Mouse (Mus musculus): ENCODE measurements around the gene Slc20a1. TPM values are rescaled to one million over a fixed set of nuclear protein-coding genes. Genes with fewer than 3 reads are reported as not detected.

Slc20a1 gene
- polyA plus RNA-seq, 1 experiment = 159 TPM

DNA sequence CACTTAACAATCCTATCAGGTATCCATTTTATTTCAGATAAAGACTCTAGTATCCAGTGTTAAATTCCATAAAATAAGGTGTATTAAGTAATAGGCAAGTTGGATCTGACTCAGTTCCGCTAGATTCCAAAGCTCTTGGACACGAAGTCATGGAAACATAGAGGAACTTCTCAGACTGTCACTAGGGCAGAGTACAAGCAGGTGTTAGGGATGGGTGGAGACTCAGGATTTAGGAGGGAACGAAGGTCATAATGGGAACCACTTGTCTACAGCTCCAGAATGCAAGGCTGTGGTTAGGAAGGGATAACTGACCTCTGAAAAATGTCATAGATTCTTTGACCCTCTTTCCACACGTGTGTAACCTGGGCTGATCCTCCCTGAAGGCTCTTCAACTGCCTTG lies 25.6 kb downstream of the Slc20a1 start:
- TF ChIP-seq CTCF (IDR thresholded peaks at IDR 0.05; ENCODE audit: borderline replicate concordance, insufficient read depth, low read depth, low read length) = no peak
- TF ChIP-seq POLR2A (IDR thresholded peaks at IDR 0.05; ENCODE audit: borderline replicate concordance, insufficient read depth, low read length) = no peak
- Histone ChIP-seq H3K4me3 (replicated peaks; ENCODE audit: insufficient read depth, low read depth, low read length) (no peak overlapping the region), H3K27me3 (ENCODE audit: control insufficient read depth, insufficient read depth, low read length) (no peaks in the 10 kb centered on the region), H3K4me1 (ENCODE audit: control insufficient read depth, insufficient read depth, low read length) (no peaks in the 10 kb centered on the region), H3K27ac (ENCODE audit: insufficient read depth, low read length) (no peak overlapping the region)
- 81% methylated on average over 4 of the region's 4 CpGs for WGBS
- no peak for DNase-seq

- no peak overlapping the region for H3K4me3 ChIP-seq (replicated peaks; ENCODE audit: insufficient read depth, low read depth, low read length)
- DNase-seq = no peak
- H3K27me3 ChIP-seq (ENCODE audit: control insufficient read depth, insufficient read depth, low read length) = no peaks in the 10 kb centered on the region
- TF ChIP-seq CTCF (IDR thresholded peaks at IDR 0.05; ENCODE audit: borderline replicate concordance, insufficient read depth, low read depth, low read length) (no peak), POLR2A (IDR thresholded peaks at IDR 0.05; ENCODE audit: borderline replicate concordance, insufficient read depth, low read length) (no peak)
- H3K4me1 ChIP-seq (ENCODE audit: control insufficient read depth, insufficient read depth, low read length) = no peaks in the 10 kb centered on the region
- no peak overlapping the region for H3K27ac ChIP-seq (ENCODE audit: insufficient read depth, low read length)
- 62% methylated on average over 17 of the region's 17 CpGs for WGBS
Measured at GRCm38 (mm10) chr2:129225251-129225819, 26.8 kb downstream of the Slc20a1 start.

GRCm38 (mm10) chr2:129226296-129226851 lies 27.8 kb downstream of the Slc20a1 start:
- WGBS = 68% methylated on average over 11 of the region's 11 CpGs
- H3K27ac ChIP-seq (ENCODE audit: insufficient read depth, low read length) = no peak overlapping the region
- no peak overlapping the region for H3K4me3 ChIP-seq (replicated peaks; ENCODE audit: insufficient read depth, low read depth, low read length)
- H3K27me3 ChIP-seq (ENCODE audit: control insufficient read depth, insufficient read depth, low read length) = no peaks in the 10 kb centered on the region
- H3K4me1 ChIP-seq (ENCODE audit: control insufficient read depth, insufficient read depth, low read length) = no peaks in the 10 kb centered on the region
- TF ChIP-seq POLR2A (IDR thresholded peaks at IDR 0.05; ENCODE audit: borderline replicate concordance, insufficient read depth, low read length) (no peak), CTCF (IDR thresholded peaks at IDR 0.05; ENCODE audit: borderline replicate concordance, insufficient read depth, low read depth, low read length) (no peak)
- no peak for DNase-seq

- no peak overlapping the region for H3K27ac ChIP-seq (ENCODE audit: insufficient read depth, low read length)
- TF ChIP-seq CTCF (IDR thresholded peaks at IDR 0.05; ENCODE audit: borderline replicate concordance, insufficient read depth, low read depth, low read length) = no peak
- no peak for TF ChIP-seq POLR2A (IDR thresholded peaks at IDR 0.05; ENCODE audit: borderline replicate concordance, insufficient read depth, low read length)
- no peaks in the 10 kb centered on the region for H3K27me3 ChIP-seq (ENCODE audit: control insufficient read depth, insufficient read depth, low read length)
- H3K4me1 ChIP-seq (ENCODE audit: control insufficient read depth, insufficient read depth, low read length) = 0 out of 2 replicates have a peak, but pooled peaks cover 4% of the 10 kb centered on the region
- no peak overlapping the region for H3K4me3 ChIP-seq (replicated peaks; ENCODE audit: insufficient read depth, low read depth, low read length)
- no peak for DNase-seq
- WGBS = 76% methylated on average over 7 of the region's 7 CpGs
Measured at GRCm38 (mm10) chr2:129227011-129227529, 28.5 kb downstream of the Slc20a1 start.

- no peaks in the 10 kb centered on the region for H3K27me3 ChIP-seq (ENCODE audit: control insufficient read depth, insufficient read depth, low read length)
- no peak for DNase-seq
- H3K4me3 ChIP-seq (replicated peaks; ENCODE audit: insufficient read depth, low read depth, low read length) = no peak overlapping the region
- no peak overlapping the region for H3K27ac ChIP-seq (ENCODE audit: insufficient read depth, low read length)
- 75% methylated on average over 6 of the region's 7 CpGs for WGBS
- no peak for TF ChIP-seq CTCF (IDR thresholded peaks at IDR 0.05; ENCODE audit: borderline replicate concordance, insufficient read depth, low read depth, low read length)
- TF ChIP-seq POLR2A (IDR thresholded peaks at IDR 0.05; ENCODE audit: borderline replicate concordance, insufficient read depth, low read length) = no peak
- H3K4me1 ChIP-seq (ENCODE audit: control insufficient read depth, insufficient read depth, low read length) = peaks cover 8% of the 10 kb centered on the region; the same call in 1 of the 2 replicates
Measured at GRCm38 (mm10) chr2:129227709-129228108, 29.1 kb downstream of the Slc20a1 start.

DNA sequence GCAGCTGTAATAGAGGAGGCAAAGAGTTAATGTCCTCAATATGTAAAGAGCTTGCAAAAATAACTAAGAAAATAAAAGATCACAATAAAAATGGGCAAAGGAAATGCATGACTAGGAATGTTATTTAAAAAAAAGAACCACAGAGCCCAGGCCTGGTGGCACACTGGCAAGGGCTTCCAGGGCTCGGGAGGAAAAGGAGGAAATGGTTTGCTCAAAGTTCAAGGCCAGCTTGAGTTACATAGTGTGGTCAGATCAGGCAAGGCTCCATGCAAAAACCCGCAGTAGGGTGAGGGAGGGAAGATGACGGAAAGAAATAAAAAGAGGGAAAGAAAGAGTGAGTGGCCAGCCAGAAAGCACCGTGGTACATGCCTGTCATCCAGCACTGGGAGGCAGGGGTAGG lies 30.0 kb downstream of the Slc20a1 start:
- 87% methylated on average over 4 of the region's 4 CpGs for WGBS
- DNase-seq = no peak
- H3K27ac ChIP-seq (ENCODE audit: insufficient read depth, low read length) = no peak overlapping the region
- H3K4me1 ChIP-seq (ENCODE audit: control insufficient read depth, insufficient read depth, low read length) = peaks cover 10% of the 10 kb centered on the region; the same call in 1 of the 2 replicates
- no peak for TF ChIP-seq CTCF (IDR thresholded peaks at IDR 0.05; ENCODE audit: borderline replicate concordance, insufficient read depth, low read depth, low read length)
- TF ChIP-seq POLR2A (IDR thresholded peaks at IDR 0.05; ENCODE audit: borderline replicate concordance, insufficient read depth, low read length) = no peak
- no peak overlapping the region for H3K4me3 ChIP-seq (replicated peaks; ENCODE audit: insufficient read depth, low read depth, low read length)
- H3K27me3 ChIP-seq (ENCODE audit: control insufficient read depth, insufficient read depth, low read length) = no peaks in the 10 kb centered on the region

DNA sequence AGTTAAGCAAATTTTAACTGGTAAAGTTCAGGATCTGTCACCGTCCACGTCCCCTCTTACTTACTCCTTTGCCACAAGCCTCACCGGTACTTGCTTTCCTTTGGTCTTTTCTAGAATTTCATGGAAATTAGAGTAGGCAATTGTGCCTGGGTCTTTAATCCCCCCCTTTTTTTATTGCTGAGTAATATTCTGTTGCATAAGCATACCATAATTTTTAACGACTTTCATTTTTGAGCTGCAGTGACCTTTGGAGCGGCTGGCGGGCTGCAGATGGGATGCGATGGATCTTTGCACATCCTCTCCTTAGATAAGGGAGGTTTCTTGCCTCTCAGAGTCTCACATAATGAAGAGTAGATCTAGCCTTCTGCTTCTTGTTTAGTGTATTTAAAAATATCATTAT lies 30.8 kb downstream of the Slc20a1 start:
- no peak overlapping the region for H3K27ac ChIP-seq (ENCODE audit: insufficient read depth, low read length)
- peaks cover 10% of the 10 kb centered on the region; the same call in 1 of the 2 replicates for H3K4me1 ChIP-seq (ENCODE audit: control insufficient read depth, insufficient read depth, low read length)
- no peak overlapping the region for H3K4me3 ChIP-seq (replicated peaks; ENCODE audit: insufficient read depth, low read depth, low read length)
- no peaks in the 10 kb centered on the region for H3K27me3 ChIP-seq (ENCODE audit: control insufficient read depth, insufficient read depth, low read length)
- WGBS = 92% methylated on average over 7 of the region's 7 CpGs
- TF ChIP-seq POLR2A (IDR thresholded peaks at IDR 0.05; ENCODE audit: borderline replicate concordance, insufficient read depth, low read length) (no peak), CTCF (IDR thresholded peaks at IDR 0.05; ENCODE audit: borderline replicate concordance, insufficient read depth, low read depth, low read length) (no peak)
- DNase-seq = no peak

GRCm38 (mm10) chr2:129232023-129232422 lies 33.5 kb downstream of the Slc20a1 start:
- no peak overlapping the region for H3K27ac ChIP-seq (ENCODE audit: insufficient read depth, low read length)
- WGBS = 11% methylated on average over 4 of the region's 4 CpGs
- TF ChIP-seq POLR2A (IDR thresholded peaks at IDR 0.05; ENCODE audit: borderline replicate concordance, insufficient read depth, low read length) = no peak
- TF ChIP-seq CTCF (IDR thresholded peaks at IDR 0.05; ENCODE audit: borderline replicate concordance, insufficient read depth, low read depth, low read length) = no peak

More at GRCm38 (mm10) chr2:129232023-129232422, 33.5 kb downstream of the Slc20a1 start:
- H3K4me3 ChIP-seq (replicated peaks; ENCODE audit: insufficient read depth, low read depth, low read length) = no peak overlapping the region
- peak; percentile 26 to 53 for DNase-seq
- H3K4me1 ChIP-seq (ENCODE audit: control insufficient read depth, insufficient read depth, low read length) = peaks cover 10% of the 10 kb centered on the region; the same call in 1 of the 2 replicates
- H3K27me3 ChIP-seq (ENCODE audit: control insufficient read depth, insufficient read depth, low read length) = no peaks in the 10 kb centered on the region
